Mouse (Mus musculus): ENCODE measurements around the gene Prss16. TPM values are rescaled to one million over a fixed set of nuclear protein-coding genes. Genes with fewer than 3 reads are reported as not detected.

Gene Prss16
- polyA plus RNA-seq, 1 experiment = 0.36 TPM

DNA sequence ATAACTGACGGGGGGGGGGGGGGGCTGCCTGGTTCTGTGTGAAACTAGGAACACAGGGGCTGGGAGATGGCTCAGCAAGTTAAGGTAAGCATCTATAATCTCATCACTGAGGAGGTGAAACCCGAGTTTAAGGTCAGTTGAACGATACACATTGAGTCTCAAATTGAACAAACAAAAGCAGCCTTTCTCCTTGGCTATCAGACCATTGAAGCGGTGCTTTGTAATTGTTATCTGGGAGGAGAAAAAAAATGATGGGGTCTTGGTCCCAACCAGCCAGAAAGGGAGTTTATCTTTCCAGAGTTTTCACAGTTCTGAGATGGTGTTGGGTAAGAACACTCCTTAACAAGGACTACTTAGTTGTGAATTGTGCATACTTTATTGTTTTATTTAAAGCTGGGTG lies 11.7 kb downstream of the Prss16 start:
- WGBS = 6% methylated on average over 4 of the region's 4 CpGs
- TF ChIP-seq POLR2A (IDR thresholded peaks at IDR 0.05; ENCODE audit: borderline replicate concordance, insufficient read depth, low read length) (no peak), CTCF (IDR thresholded peaks at IDR 0.05; ENCODE audit: borderline replicate concordance, insufficient read depth, low read depth, low read length) (no peak)
- Histone ChIP-seq H3K4me1 (ENCODE audit: control insufficient read depth, insufficient read depth, low read length) (no peaks in the 10 kb centered on the region), H3K27ac (ENCODE audit: insufficient read depth, low read length) (no peak overlapping the region), H3K4me3 (replicated peaks; ENCODE audit: insufficient read depth, low read depth, low read length) (no peak overlapping the region), H3K27me3 (ENCODE audit: control insufficient read depth, insufficient read depth, low read length) (peaks cover 17% of the 10 kb centered on the region; the same call in 1 of the 2 replicates)
- no peak for DNase-seq

DNA sequence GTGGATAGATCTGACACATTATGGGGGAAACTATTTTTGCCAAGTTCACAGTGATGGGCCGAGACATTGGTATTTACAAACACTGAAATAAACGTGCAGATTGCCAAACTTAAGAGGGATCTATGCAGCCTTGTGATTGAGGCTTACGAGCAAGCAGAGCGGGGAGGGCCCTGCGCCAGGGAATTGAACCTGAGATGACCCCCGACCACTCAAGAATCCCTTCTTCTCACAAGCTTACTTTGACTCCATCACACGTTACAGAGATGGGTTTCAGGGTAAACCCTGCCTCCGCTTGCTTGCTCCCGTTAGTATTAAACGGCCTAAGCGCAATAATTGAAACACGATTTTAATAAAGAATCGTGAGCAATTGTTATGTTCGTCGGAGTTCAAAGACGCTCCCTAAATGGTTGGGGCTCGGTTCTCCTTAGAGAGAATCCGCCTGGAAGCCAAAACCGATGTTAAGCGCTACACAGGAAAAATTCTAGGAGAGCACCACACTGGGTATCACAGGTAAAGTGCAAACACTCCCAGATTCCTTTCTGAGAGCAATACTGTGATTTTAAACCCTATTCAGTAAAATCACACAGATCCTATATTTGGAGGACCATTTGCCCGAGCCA lies 12.2 kb downstream of the Prss16 start:
- 4% methylated on average over 21 of the region's 21 CpGs for WGBS
- no peak for DNase-seq
- TF ChIP-seq POLR2A (IDR thresholded peaks at IDR 0.05; ENCODE audit: borderline replicate concordance, insufficient read depth, low read length) (no peak), CTCF (IDR thresholded peaks at IDR 0.05; ENCODE audit: borderline replicate concordance, insufficient read depth, low read depth, low read length) (no peak)
- no peak overlapping the region for H3K27ac ChIP-seq (ENCODE audit: insufficient read depth, low read length)
- H3K4me1 ChIP-seq (ENCODE audit: control insufficient read depth, insufficient read depth, low read length) = no peaks in the 10 kb centered on the region
- H3K4me3 ChIP-seq (replicated peaks; ENCODE audit: insufficient read depth, low read depth, low read length) = no peak overlapping the region
- H3K27me3 ChIP-seq (ENCODE audit: control insufficient read depth, insufficient read depth, low read length) = peaks cover 17% of the 10 kb centered on the region; the same call in 1 of the 2 replicates

DNA sequence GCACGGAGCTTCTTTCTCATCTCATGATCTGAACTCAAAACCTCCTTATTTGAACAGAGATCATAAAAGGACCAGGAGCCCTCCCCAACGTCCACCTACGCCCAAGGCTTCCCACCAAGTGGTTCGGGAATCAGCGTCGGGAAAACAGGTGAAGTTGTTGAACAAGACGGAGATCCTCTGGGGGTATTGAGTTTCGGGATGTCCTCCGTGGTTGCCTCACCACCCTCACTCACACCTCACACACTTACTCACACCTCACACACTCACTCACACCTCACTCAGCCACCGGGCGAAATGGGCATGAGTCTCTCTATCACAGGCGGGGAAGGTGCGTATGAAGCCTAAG lies 12.7 kb downstream of the Prss16 start:
- peaks cover 17% of the 10 kb centered on the region; the same call in 1 of the 2 replicates for H3K27me3 ChIP-seq (ENCODE audit: control insufficient read depth, insufficient read depth, low read length)
- H3K4me3 ChIP-seq (replicated peaks; ENCODE audit: insufficient read depth, low read depth, low read length) = no peak overlapping the region
- no peaks in the 10 kb centered on the region for H3K4me1 ChIP-seq (ENCODE audit: control insufficient read depth, insufficient read depth, low read length)
- TF ChIP-seq CTCF (IDR thresholded peaks at IDR 0.05; ENCODE audit: borderline replicate concordance, insufficient read depth, low read depth, low read length) (no peak), POLR2A (IDR thresholded peaks at IDR 0.05; ENCODE audit: borderline replicate concordance, insufficient read depth, low read length) (no peak)
- WGBS = 5% methylated on average over 13 of the region's 13 CpGs
- H3K27ac ChIP-seq (ENCODE audit: insufficient read depth, low read length) = no peak overlapping the region
- no peak for DNase-seq

- Histone ChIP-seq H3K27ac (ENCODE audit: insufficient read depth, low read length) (no peak overlapping the region), H3K27me3 (ENCODE audit: control insufficient read depth, insufficient read depth, low read length) (peaks cover 17% of the 10 kb centered on the region; the same call in 1 of the 2 replicates), H3K4me1 (ENCODE audit: control insufficient read depth, insufficient read depth, low read length) (no peaks in the 10 kb centered on the region), H3K4me3 (replicated peaks; ENCODE audit: insufficient read depth, low read depth, low read length) (no peak overlapping the region)
- DNase-seq = no peak
- WGBS = 7% methylated on average over 12 of the region's 12 CpGs
- TF ChIP-seq POLR2A (IDR thresholded peaks at IDR 0.05; ENCODE audit: borderline replicate concordance, insufficient read depth, low read length) (no peak), CTCF (IDR thresholded peaks at IDR 0.05; ENCODE audit: borderline replicate concordance, insufficient read depth, low read depth, low read length) (no peak)
Observed at GRCm38 (mm10) chr13:21996101-21996839, 13.3 kb downstream of the Prss16 start.

GRCm38 (mm10) chr13:21995331-21995914 lies 14.1 kb downstream of the Prss16 start:
- Histone ChIP-seq H3K4me3 (replicated peaks; ENCODE audit: insufficient read depth, low read depth, low read length) (no peak overlapping the region), H3K4me1 (ENCODE audit: control insufficient read depth, insufficient read depth, low read length) (no peaks in the 10 kb centered on the region), H3K27me3 (ENCODE audit: control insufficient read depth, insufficient read depth, low read length) (peaks cover 15% of the 10 kb centered on the region; the same call in 1 of the 2 replicates), H3K27ac (ENCODE audit: insufficient read depth, low read length) (no peak overlapping the region)
- no peak for DNase-seq
- WGBS = 2% methylated on average over 21 of the region's 21 CpGs
- TF ChIP-seq POLR2A (IDR thresholded peaks at IDR 0.05; ENCODE audit: borderline replicate concordance, insufficient read depth, low read length) (no peak), CTCF (IDR thresholded peaks at IDR 0.05; ENCODE audit: borderline replicate concordance, insufficient read depth, low read depth, low read length) (no peak)

- no peak overlapping the region for H3K4me3 ChIP-seq (replicated peaks; ENCODE audit: insufficient read depth, low read depth, low read length)
- no peak for DNase-seq
Observed at GRCm38 (mm10) chr13:21994896-21995295, 14.6 kb downstream of the Prss16 start.

GRCm38 (mm10) chr13:21993957-21994738 lies 15.4 kb downstream of the Prss16 start:
- DNase-seq = no peak
- Histone ChIP-seq H3K4me1 (ENCODE audit: control insufficient read depth, insufficient read depth, low read length) (no peaks in the 10 kb centered on the region), H3K27me3 (ENCODE audit: control insufficient read depth, insufficient read depth, low read length) (peaks cover 15% of the 10 kb centered on the region; the same call in 1 of the 2 replicates), H3K27ac (ENCODE audit: insufficient read depth, low read length) (no peak overlapping the region), H3K4me3 (replicated peaks; ENCODE audit: insufficient read depth, low read depth, low read length) (no peak overlapping the region)
- WGBS = 11% methylated on average over 22 of the region's 22 CpGs
- no peak for TF ChIP-seq POLR2A (IDR thresholded peaks at IDR 0.05; ENCODE audit: borderline replicate concordance, insufficient read depth, low read length)
- TF ChIP-seq CTCF (IDR thresholded peaks at IDR 0.05; ENCODE audit: borderline replicate concordance, insufficient read depth, low read depth, low read length) = no peak

More at GRCm38 (mm10) chr13:21994896-21995295, 14.6 kb downstream of the Prss16 start:
- Histone ChIP-seq H3K27ac (ENCODE audit: insufficient read depth, low read length) (no peak overlapping the region), H3K27me3 (ENCODE audit: control insufficient read depth, insufficient read depth, low read length) (peaks cover 15% of the 10 kb centered on the region; the same call in 1 of the 2 replicates), H3K4me1 (ENCODE audit: control insufficient read depth, insufficient read depth, low read length) (no peaks in the 10 kb centered on the region)
- no peak for TF ChIP-seq CTCF (IDR thresholded peaks at IDR 0.05; ENCODE audit: borderline replicate concordance, insufficient read depth, low read depth, low read length)
- TF ChIP-seq POLR2A (IDR thresholded peaks at IDR 0.05; ENCODE audit: borderline replicate concordance, insufficient read depth, low read length) = no peak
- 10% methylated on average over 8 of the region's 8 CpGs for WGBS
